Mouse (Mus musculus) kidney, postnatal 0 days (tissue): ENCODE data around the gene Rsrc2. TPM values are rescaled to one million over a fixed set of nuclear protein-coding genes. Genes with fewer than 3 reads are reported as not detected.
A peak's percentile ranks its signal among the peaks of the same experiment; 100 is the strongest.

ENCODE experiments used
- ATAC-seq: fragments of 200-750 bp; cut with Nextera tagmentation; replicated peaks from 2 replicates; pipeline ENCODE4 v1.8.0; 2017; ENCODE audit warnings: low read depth, moderate number of reproducible peaks, moderate TSS enrichment, moderate library complexity; ENCODE audit not compliant: low FRiP score
- DNase-seq: peaks from one replicate; pipeline ENCODE4 v3.0.0-alpha.2; 2016; ENCODE audit warnings: low spot score
- H3K27ac ChIP-seq: fragments of 300-500 bp; sonication (generic); 2 replicates; pipeline ENCODE4 v1.5.1; 2014; ENCODE audit warnings: mild to moderate bottlenecking
- H3K27me3 ChIP-seq: fragments of 300-500 bp; sonication (generic); 2 replicates; pipeline ENCODE4 v1.6.1; 2014; ENCODE audit warnings: low read length, mixed read lengths; ENCODE audit not compliant: insufficient read depth
- H3K36me3 ChIP-seq: fragments of 300-500 bp; sonication (generic); 2 replicates; pipeline ENCODE4 v1.6.1; 2014; ENCODE audit warnings: low read length, mixed read lengths; ENCODE audit not compliant: insufficient read depth
- H3K4me1 ChIP-seq: fragments of 300-500 bp; sonication (generic); replicated peaks from 2 replicates; pipeline ENCODE4 v1.6.1; 2014; ENCODE audit warnings: antibody characterized with exemption, low read length, mixed read lengths; ENCODE audit not compliant: insufficient read depth
- H3K4me2 ChIP-seq: fragments of 300-500 bp; sonication (generic); 2 replicates; pipeline ENCODE4 v1.6.1; 2014; ENCODE audit warnings: mild to moderate bottlenecking, low read length, moderate library complexity, mixed read lengths
- H3K4me3 ChIP-seq: fragments of 300-500 bp; sonication (generic); replicated peaks from 2 replicates; pipeline ENCODE4 v1.5.1; 2014; ENCODE audit warnings: low read depth, low read length
- H3K9ac ChIP-seq: fragments of 300-500 bp; sonication (generic); 2 replicates; pipeline ENCODE4 v1.6.1; 2014; ENCODE audit warnings: low read depth, low read length
- H3K9me3 ChIP-seq: fragments of 300-500 bp; sonication (generic); replicated peaks from 2 replicates; pipeline ENCODE4 v1.6.1; 2016; ENCODE audit warnings: low read length, inconsistent platforms, mixed read lengths
- CTCF ChIP-seq: IDR thresholded peaks from 2 replicates; pipeline ENCODE4 v1.5.1; 2016; ENCODE audit warnings: antibody characterized with exemption, low read depth, mild to moderate bottlenecking, moderate library complexity
- WGBS: fragments of 180-500 bp; shearing (Covaris S2); extraction: QIAGEN DNeasy Blood & Tissue Kit; methylation state at CpG from one replicate; pipeline ENCODE4 v1.1.7; 2014; 5-methylcytosine and 5-hydroxymethylcytosine counted together
- polyA plus RNA-seq: library from polyadenylated mRNA; unstranded; fragments of >200 nt; fragmentation: Nextera tagmentation; extraction: Ambion mirVana; gene quantifications from 2 replicates; pipeline ENCODE4 v1.2.1, GENCODE M21; 2015

Gene Rsrc2
- polyA plus RNA-seq, 1 experiment from 2014 or later: 117 TPM

DNA sequence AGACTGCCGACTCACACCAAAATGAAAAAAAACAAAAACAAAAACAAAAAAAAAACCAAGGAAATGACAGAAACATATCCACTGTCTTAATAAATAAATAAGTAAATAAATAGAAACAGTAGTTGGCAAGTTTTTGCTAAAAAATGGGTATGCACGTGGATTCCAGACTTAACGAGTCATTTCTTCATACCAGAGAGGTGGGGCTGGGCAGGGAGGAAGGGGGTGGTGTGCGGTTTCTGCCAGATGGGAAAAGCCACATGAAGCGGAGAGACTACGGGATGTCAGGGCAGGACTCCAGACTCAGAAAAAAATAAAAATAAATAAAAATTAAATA is 66.2 kb downstream of the Rsrc2 start:
- H3K4me3 ChIP-seq: peak overlapping the region; percentile 99
- H3K4me1 ChIP-seq: peaks cover 8% of the 10 kb centered on the region; the same call in 1 of the 2 replicates
- ATAC-seq (no peak), DNase-seq (peak; percentile 68)
- H3K27ac ChIP-seq: no peak overlapping the region; the same call in 1 of the 2 replicates
- no peaks in the 10 kb centered on the region for H3K36me3 ChIP-seq
- H3K9ac ChIP-seq: peak overlapping the region; percentile 94
- peak overlapping the region; percentile 96 for H3K4me2 ChIP-seq
- 5% methylated on average over 6 of the region's 6 CpGs for WGBS
- no peaks in the 10 kb centered on the region for H3K27me3 ChIP-seq
- no peaks in the 10 kb centered on the region for H3K9me3 ChIP-seq
- no peak for TF ChIP-seq CTCF

DNA sequence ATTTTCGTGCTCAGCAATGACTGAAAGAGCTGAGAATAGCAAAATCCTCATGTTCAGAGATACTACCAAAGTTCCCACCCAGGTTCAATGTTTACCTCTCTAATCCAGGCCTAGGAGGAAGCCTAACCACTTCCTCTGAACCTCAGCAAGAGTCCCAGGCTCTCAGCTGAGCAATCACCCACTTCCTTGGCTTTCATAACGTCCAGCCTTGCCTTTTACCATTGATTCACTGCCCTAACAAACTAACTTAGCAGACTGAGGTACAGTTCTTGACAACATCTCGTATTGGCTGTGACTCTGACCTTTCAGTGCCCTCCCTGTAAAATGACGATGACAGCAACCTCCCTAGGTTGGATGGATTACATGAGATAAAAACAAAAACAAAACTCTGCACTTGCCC is 66.8 kb downstream of the Rsrc2 start:
- peaks cover 8% of the 10 kb centered on the region; the same call in 1 of the 2 replicates for H3K4me1 ChIP-seq
- no peak overlapping the region for H3K27ac ChIP-seq
- ATAC-seq (no peak), DNase-seq (no peak)
- H3K4me3 ChIP-seq: no peak overlapping the region
- H3K36me3 ChIP-seq: no peaks in the 10 kb centered on the region
- no peaks in the 10 kb centered on the region for H3K9me3 ChIP-seq
- H3K27me3 ChIP-seq: no peaks in the 10 kb centered on the region
- WGBS: 36% methylated on average over 4 of the region's 4 CpGs
- no peak overlapping the region for H3K9ac ChIP-seq
- peak overlapping the region; percentile 96; the same call in 1 of the 2 replicates for H3K4me2 ChIP-seq
- TF ChIP-seq CTCF: no peak

DNA sequence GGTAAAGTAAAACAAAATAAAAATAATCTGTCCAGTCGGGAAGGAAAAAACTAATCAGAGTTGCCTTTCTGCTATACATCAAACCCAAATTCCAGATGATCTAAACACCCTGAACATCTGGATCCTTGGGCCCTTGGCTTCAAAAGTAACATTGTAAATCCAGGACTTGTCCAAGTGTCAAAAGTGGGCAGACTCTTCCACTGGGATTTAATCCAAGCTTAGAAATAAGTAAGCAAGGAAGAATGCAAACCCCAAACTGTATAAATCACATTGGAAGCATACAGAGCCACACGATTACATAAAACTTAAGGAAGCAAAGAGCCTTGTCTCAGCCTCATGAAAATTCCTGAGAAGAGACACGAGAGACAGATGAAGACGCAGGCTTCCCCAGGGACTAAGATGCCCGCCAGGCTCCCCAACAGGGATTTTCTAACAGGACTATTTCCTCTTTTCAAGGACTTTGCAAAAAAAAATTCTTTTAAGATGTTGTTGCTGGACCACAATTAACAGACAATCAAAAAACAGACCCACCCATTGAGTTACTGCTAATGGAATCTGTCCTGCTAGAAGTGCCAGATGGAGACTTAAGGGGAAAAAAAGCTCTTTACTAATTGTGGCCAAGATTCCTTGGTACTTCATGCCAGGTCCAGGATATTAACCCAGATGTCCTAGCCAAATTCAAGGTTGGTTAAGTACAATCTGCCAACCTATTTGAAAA is 69.5 kb downstream of the Rsrc2 start:
- Histone ChIP-seq H3K27ac (no peak overlapping the region), H3K36me3 (no peaks in the 10 kb centered on the region), H3K9me3 (no peaks in the 10 kb centered on the region), H3K9ac (no peak overlapping the region), H3K27me3 (no peaks in the 10 kb centered on the region), H3K4me1 (0 out of 2 replicates have a peak, but pooled peaks cover 4% of the 10 kb centered on the region), H3K4me2 (no peak overlapping the region), H3K4me3 (no peak overlapping the region)
- DNase-seq (peak; percentile 80), ATAC-seq (no peak)
- no peak for TF ChIP-seq CTCF
- 33% methylated on average over 5 of the region's 5 CpGs for WGBS

DNA sequence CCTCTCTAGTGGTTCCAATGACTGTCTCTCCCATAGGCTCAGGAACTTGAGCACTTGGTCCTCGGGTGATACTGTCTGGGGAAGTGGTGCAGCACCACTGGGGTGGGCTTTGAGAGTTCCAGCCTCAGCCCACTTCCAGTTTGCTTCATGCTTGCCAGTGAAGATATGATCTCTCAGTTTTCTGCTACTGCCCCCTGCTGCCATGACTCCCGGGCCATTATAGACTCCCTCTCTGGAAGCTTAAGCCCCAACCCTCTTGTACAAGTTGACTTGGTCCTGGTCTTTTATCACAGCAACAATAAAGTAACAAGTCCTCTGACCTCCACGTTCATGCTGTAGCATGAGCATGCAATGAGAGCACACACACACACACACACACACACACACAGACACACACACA is 70.1 kb downstream of the Rsrc2 start:
- no peak for ATAC-seq
- Histone ChIP-seq H3K27me3 (no peaks in the 10 kb centered on the region), H3K9ac (no peak overlapping the region), H3K27ac (no peak overlapping the region), H3K9me3 (no peaks in the 10 kb centered on the region), H3K4me2 (no peak overlapping the region), H3K4me1 (0 out of 2 replicates have a peak, but pooled peaks cover 4% of the 10 kb centered on the region), H3K36me3 (no peaks in the 10 kb centered on the region), H3K4me3 (no peak overlapping the region)
- no peak for DNase-seq
- 66% methylated on average over 3 of the region's 3 CpGs for WGBS
- no peak; the same call in 1 of the 2 replicates for TF ChIP-seq CTCF

Other genes with a start within 250 kb of the Rsrc2 start
- 0.46 TPM in 1 of 2 replicates, not detected in the other for gene B3gnt4, start 239.0 kb downstream of the Rsrc2 start, polyA plus RNA-seq
- gene Diablo, start 225.2 kb downstream of the Rsrc2 start, polyA plus RNA-seq: 101 and 105 TPM in 2 replicates
- 0.34 TPM in 1 of 2 replicates, not detected in the other for gene Gm49027, start 223.9 kb downstream of the Rsrc2 start, polyA plus RNA-seq
- gene Vps33a, start 176.4 kb downstream of the Rsrc2 start, polyA plus RNA-seq: 23.4 and 25.0 TPM in 2 replicates
- gene Clip1, start 64.8 kb downstream of the Rsrc2 start, polyA plus RNA-seq: 21.6 and 26.8 TPM in 2 replicates
- 59.1 and 63.8 TPM in 2 replicates for gene Zcchc8, start 28.3 kb downstream of the Rsrc2 start, polyA plus RNA-seq
- 9.4 and 10.7 TPM in 2 replicates for gene Kntc1, start 302 bp upstream of the Rsrc2 start, polyA plus RNA-seq
- 0.15 TPM in 1 of 2 replicates, not detected in the other for gene Hcar2, start 116.1 kb upstream of the Rsrc2 start, polyA plus RNA-seq
- 3.3 and 3.6 TPM in 2 replicates for gene Hcar1, start 130.6 kb upstream of the Rsrc2 start, polyA plus RNA-seq
- gene Denr, start 157.8 kb upstream of the Rsrc2 start, polyA plus RNA-seq: 128 and 133 TPM in 2 replicates
- 1.0 and 1.6 TPM in 2 replicates for gene Gm43518, start 178.0 kb upstream of the Rsrc2 start, polyA plus RNA-seq
- gene Ccdc62, start 181.3 kb upstream of the Rsrc2 start, polyA plus RNA-seq: 6.4 and 7.1 TPM in 2 replicates
- 24.8 and 28.4 TPM in 2 replicates for gene Hip1r, start 224.2 kb upstream of the Rsrc2 start, polyA plus RNA-seq